Mouse (Mus musculus) spleen, adult 2 months (tissue): Measurements from ENCODE around the gene Pitpnc1.

ENCODE experiments used
- CTCF ChIP-seq: fragments of 200-500 bp; IDR thresholded peaks from 2 replicates; pipeline ENCODE4 v1.5.1; 2011; ENCODE audit warnings: mild to moderate bottlenecking, inconsistent platforms; ENCODE audit not compliant: insufficient read depth, insufficient read length, insufficient replicate concordance; ENCODE audit errors: extremely low read depth
- POLR2A ChIP-seq: fragments of 200-500 bp; IDR thresholded peaks from 2 replicates; pipeline ENCODE4 v1.6.1; 2011; ENCODE audit warnings: low read depth, low read length, inconsistent platforms

DNA sequence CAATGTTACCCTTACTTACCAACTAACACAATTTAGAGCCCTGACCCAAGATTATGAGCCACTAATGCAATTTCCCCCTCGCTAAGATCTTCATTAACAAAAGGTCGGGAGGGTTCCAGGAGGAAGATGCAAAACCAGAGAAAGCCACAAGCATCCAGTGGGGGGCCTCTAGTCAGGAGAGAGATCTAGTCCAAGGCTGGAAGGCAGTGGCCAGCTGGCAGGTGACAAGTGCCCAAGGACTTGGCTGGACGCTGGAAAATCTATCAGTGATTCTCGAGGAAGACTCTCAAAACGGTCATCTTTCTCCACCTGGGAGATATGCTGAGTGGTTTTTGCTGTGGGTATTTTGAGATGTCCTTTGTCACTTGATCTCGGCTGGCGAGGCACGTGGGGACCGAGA, 196.3 kb downstream of the Pitpnc1 start:
- TF ChIP-seq POLR2A, result no peak
- TF ChIP-seq CTCF, result no peak
